Mouse (Mus musculus) midbrain, postnatal 0 days (tissue): ENCODE data around the gene Il17d. TPM values are rescaled to one million over a fixed set of nuclear protein-coding genes. Genes with fewer than 3 reads are reported as not detected.
A peak's percentile ranks its signal among the peaks of the same experiment; 100 is the strongest.

Experiments used
- ATAC-seq: fragments of 200-750 bp; cut with Nextera tagmentation; 2 replicates; pipeline ENCODE4 v1.8.0; 2017; ENCODE audit warnings: moderate number of reproducible peaks, mild to moderate bottlenecking, moderate TSS enrichment, moderate library complexity; ENCODE audit not compliant: low FRiP score
- DNase-seq: peaks from one replicate; pipeline ENCODE4 v3.0.0-alpha.2; 2015; ENCODE audit warnings: low spot score
- H3K27ac ChIP-seq: fragments of 300-500 bp; sonication (generic); 2 replicates; pipeline ENCODE4 v1.5.1; 2014; ENCODE audit warnings: low read depth, mild to moderate bottlenecking, low read length, mixed read lengths
- H3K27me3 ChIP-seq: fragments of 300-500 bp; sonication (generic); 2 replicates; pipeline ENCODE4 v1.6.1; 2014; ENCODE audit warnings: low read length, control low read depth, mixed read lengths; ENCODE audit not compliant: insufficient read depth
- H3K36me3 ChIP-seq: fragments of 300-500 bp; sonication (generic); 2 replicates; pipeline ENCODE4 v1.6.1; 2014; ENCODE audit warnings: low read length, control low read depth, mixed read lengths; ENCODE audit not compliant: insufficient read depth
- H3K4me1 ChIP-seq: fragments of 300-500 bp; sonication (generic); 2 replicates; pipeline ENCODE4 v1.6.1; 2014; ENCODE audit warnings: mild to moderate bottlenecking, control low read depth, antibody characterized with exemption, low read length, mixed read lengths; ENCODE audit not compliant: insufficient read depth
- H3K4me2 ChIP-seq: fragments of 300-500 bp; sonication (generic); 2 replicates; pipeline ENCODE4 v1.6.1; 2014; ENCODE audit warnings: low read depth, mild to moderate bottlenecking, low read length, mixed read lengths; ENCODE audit not compliant: poor library complexity, severe bottlenecking
- H3K4me3 ChIP-seq: fragments of 300-500 bp; sonication (generic); 2 replicates; pipeline ENCODE4 v1.5.1; 2014; ENCODE audit warnings: low read depth, mild to moderate bottlenecking, low read length, moderate library complexity
- H3K9ac ChIP-seq: fragments of 300-500 bp; sonication (generic); replicated peaks from 2 replicates; pipeline ENCODE4 v1.6.1; 2014; ENCODE audit warnings: mild to moderate bottlenecking, low read length, moderate library complexity, mixed read lengths; ENCODE audit not compliant: poor library complexity, severe bottlenecking
- H3K9me3 ChIP-seq: fragments of 300-500 bp; sonication (generic); 2 replicates; pipeline ENCODE4 v1.6.1; 2016; ENCODE audit warnings: low read length, control low read depth
- CTCF ChIP-seq: IDR thresholded peaks from 2 replicates; pipeline ENCODE4 v1.5.1; 2016; ENCODE audit warnings: antibody characterized with exemption, mild to moderate bottlenecking
- WGBS: fragments of 180-500 bp; shearing (Covaris S2); extraction: QIAGEN DNeasy Blood & Tissue Kit; methylation state at CpG from one replicate; pipeline ENCODE4 v1.1.7; 2014; 5-methylcytosine and 5-hydroxymethylcytosine counted together
- polyA plus RNA-seq: library from polyadenylated mRNA; unstranded; fragments of >200 nt; fragmentation: Nextera tagmentation; extraction: Ambion mirVana; gene quantifications from 2 replicates; pipeline ENCODE4 v1.2.1, GENCODE M21; 2015
- total RNA-seq: library from RNA; depleted of rRNA; stranded (reverse); fragments of >200 nt; gene quantifications from 2 replicates; pipeline ENCODE4 v1.2.3, GENCODE M21; 2014; rRNA removed

Il17d gene
- total RNA-seq (40.7 and 48.2 TPM in 2 replicates), polyA plus RNA-seq (7.0 and 8.3 TPM in 2 replicates)

- Histone ChIP-seq H3K9ac (peak within 1 kb of the TSS; percentile 90), H3K27ac (peak within 1 kb of the TSS; percentile 76), H3K9me3 (no peaks in the 10 kb centered on the region), H3K27me3 (no peaks in the 10 kb centered on the region), H3K4me3 (peak within 1 kb of the TSS; percentile 81), H3K36me3 (no peaks in the 10 kb centered on the region), H3K4me2 (peak within 1 kb of the TSS; percentile 82), H3K4me1 (no peaks in the 10 kb centered on the region; the same call in 1 of the 2 replicates)
- WGBS = under 1% methylated on average over 35 of the region's 104 CpGs
- peak; percentile 48 for DNase-seq
- peak; percentile 59 for ATAC-seq
- no peak for TF ChIP-seq CTCF
These were observed at the start of gene Il17d for GRCm38 (mm10) chr14:57524671-57525387. TSS of gene Il17d (plus strand) at chr14:57524777.

- Histone ChIP-seq H3K4me1 (no peaks in the 10 kb centered on the region), H3K27me3 (no peaks in the 10 kb centered on the region), H3K4me3 (no peak overlapping the region), H3K4me2 (no peak overlapping the region), H3K36me3 (peaks cover 14% of the 10 kb centered on the region; the same call in 1 of the 2 replicates), H3K27ac (no peak overlapping the region), H3K9me3 (no peaks in the 10 kb centered on the region), H3K9ac (no peak overlapping the region)
- DNase-seq (no peak), ATAC-seq (no peak)
- no peak for TF ChIP-seq CTCF
- WGBS = 95% methylated on average over 2 of the region's 2 CpGs
These were observed 49.5 kb upstream of the Il17d start for GRCm38 (mm10) chr14:57475057-57475456.

- no peak overlapping the region for H3K4me3 ChIP-seq
- WGBS = 96% methylated on average over 2 of the region's 2 CpGs
- ATAC-seq (no peak), DNase-seq (no peak)
- no peak overlapping the region for H3K27ac ChIP-seq
- no peak overlapping the region for H3K4me2 ChIP-seq
- 0 out of 2 replicates have a peak, but pooled peaks cover 3% of the 10 kb centered on the region for H3K36me3 ChIP-seq
- H3K9me3 ChIP-seq = no peaks in the 10 kb centered on the region
- TF ChIP-seq CTCF = no peak
- no peaks in the 10 kb centered on the region for H3K4me1 ChIP-seq
- no peaks in the 10 kb centered on the region for H3K27me3 ChIP-seq
- H3K9ac ChIP-seq = no peak overlapping the region
These were observed 42.3 kb upstream of the Il17d start for GRCm38 (mm10) chr14:57482262-57482661.

GRCm38 (mm10) chr14:57484183-57484582, 40.4 kb upstream of the Il17d start:
- DNase-seq (no peak), ATAC-seq (no peak)
- Histone ChIP-seq H3K4me3 (no peak overlapping the region), H3K36me3 (peaks cover 3% of the 10 kb centered on the region; the same call in 1 of the 2 replicates), H3K9me3 (no peaks in the 10 kb centered on the region), H3K9ac (no peak overlapping the region), H3K27me3 (no peaks in the 10 kb centered on the region), H3K27ac (no peak overlapping the region), H3K4me2 (no peak overlapping the region), H3K4me1 (no peaks in the 10 kb centered on the region)
- 95% methylated on average over 6 of the region's 6 CpGs for WGBS
- no peak for TF ChIP-seq CTCF

GRCm38 (mm10) chr14:57489696-57490095, 34.9 kb upstream of the Il17d start:
- H3K4me3 ChIP-seq = no peak overlapping the region
- no peaks in the 10 kb centered on the region for H3K27me3 ChIP-seq
- H3K9ac ChIP-seq = no peak overlapping the region
- H3K27ac ChIP-seq = no peak overlapping the region
- ATAC-seq (no peak), DNase-seq (no peak)
- no peaks in the 10 kb centered on the region for H3K4me1 ChIP-seq
- no peak overlapping the region for H3K4me2 ChIP-seq
- no peaks in the 10 kb centered on the region for H3K9me3 ChIP-seq
- WGBS = 79% methylated on average over 3 of the region's 3 CpGs
- peaks cover 6% of the 10 kb centered on the region; the same call in 1 of the 2 replicates for H3K36me3 ChIP-seq
- no peak for TF ChIP-seq CTCF

- Histone ChIP-seq H3K4me3 (no peak overlapping the region), H3K27me3 (no peaks in the 10 kb centered on the region), H3K9me3 (no peaks in the 10 kb centered on the region), H3K36me3 (peaks cover 8% of the 10 kb centered on the region; the same call in 1 of the 2 replicates), H3K27ac (no peak overlapping the region), H3K9ac (no peak overlapping the region), H3K4me1 (no peaks in the 10 kb centered on the region), H3K4me2 (no peak overlapping the region)
- ATAC-seq (no peak), DNase-seq (no peak)
- TF ChIP-seq CTCF = no peak
- WGBS = 86% methylated on average over 2 of the region's 2 CpGs
These were observed 30.7 kb upstream of the Il17d start for GRCm38 (mm10) chr14:57493840-57494239.
